ENCODE assay signal across 32 mouse cellular contexts in genomic region chr2:160701603-160702002, GRCm38 (mm10). TPM values are rescaled to one million over a fixed set of nuclear protein-coding genes. Genes with fewer than 3 reads are reported as not detected.
DNase-seq lines count a peak whose midpoint lies in the region.
"Had no signal": no experiment of that assay in that cellular context is flagged by ENCODE, and none has a peak within 500 bp of the region (broad histone marks: within the 10 kb centered on the region; RNA-seq: fewer than 3 reads in every experiment).

No protein-coding gene starts in this region.

- H3K4me3 ChIP-seq in heart, embryonic 10.5 days, result no peak overlapping the region
- H3K4me3 ChIP-seq: erythroblast, embryonic 14.5 days; forebrain, embryonic 12.5 days; heart, embryonic 13.5 days; hindbrain, embryonic 10.5 days; hindbrain, embryonic 15.5 days; intestine, embryonic 15.5 days; limb, embryonic 10.5 days; limb, embryonic 15.5 days; midbrain, embryonic 10.5 days; midbrain, embryonic 15.5 days had no signal

- no peaks in the 10 kb centered on the region for H3K27me3 ChIP-seq in heart, embryonic 10.5 days (ENCODE audit: insufficient read depth, poor library complexity, severe bottlenecking)
- H3K27me3 ChIP-seq: forebrain, embryonic 12.5 days; heart, embryonic 13.5 days; hindbrain, embryonic 15.5 days; intestine, embryonic 15.5 days; limb, embryonic 15.5 days; midbrain, embryonic 15.5 days; Patski had no signal

- H3K27ac ChIP-seq in heart, embryonic 10.5 days, result no peak overlapping the region
- H3K27ac ChIP-seq: forebrain, embryonic 12.5 days; heart, embryonic 13.5 days; hindbrain, embryonic 10.5 days; hindbrain, embryonic 15.5 days; intestine, embryonic 15.5 days; limb, embryonic 10.5 days; limb, embryonic 15.5 days; liver, embryonic 14.5 days; midbrain, embryonic 10.5 days; midbrain, embryonic 15.5 days; stomach, postnatal 0 days had no signal

- peak; percentile 7 for DNase-seq in lung, postnatal 25 days (ENCODE audit: low spot score)
- DNase-seq in lung, postnatal 10 days, result no peak
- peak; percentile 33 for DNase-seq in CD4-positive, CD25-positive, alpha-beta regulatory T cell, adult 2 months (ENCODE audit: low read depth, low spot score)
- peak; percentile 11 for DNase-seq in induced T-regulatory cell, adult 2 months (ENCODE audit: low read depth)
- peak; percentile 5 to 14 for DNase-seq in thymus, postnatal 36 days
- DNase-seq in ovary, postnatal 14 days (ENCODE audit: low spot score), result no peak
- no peak for DNase-seq in heart, embryonic 10.5 days (ENCODE audit: low spot score)
- DNase-seq in urinary bladder, postnatal 14 days (ENCODE audit: low spot score), result no peak
- DNase-seq: adrenal gland, postnatal 25 days; cerebellum, adult 11-12 months; cerebellum, adult 9-11 months; gastrocnemius, postnatal 25 days; heart, adult 18-20 months; heart, postnatal 10 days; kidney, adult 2 months; layer of hippocampus, postnatal 36 days; lung, adult 2 months; lung, postnatal 14 days; right cerebral cortex, postnatal 4 days had no signal

- H3K36me3 ChIP-seq in heart, embryonic 10.5 days, result peaks cover 79% of the 10 kb centered on the region

- no peaks in the 10 kb centered on the region for H3K9me3 ChIP-seq in heart, embryonic 10.5 days
- H3K9me3 ChIP-seq: forebrain, embryonic 12.5 days; heart, embryonic 13.5 days; hindbrain, embryonic 10.5 days; hindbrain, embryonic 15.5 days; intestine, embryonic 15.5 days; limb, embryonic 10.5 days; limb, embryonic 15.5 days; midbrain, embryonic 10.5 days; midbrain, embryonic 15.5 days had no signal

- WGBS in heart, embryonic 10.5 days, result 64% methylated on average over 3 of the region's 3 CpGs

- no peaks in the 10 kb centered on the region for H3K4me1 ChIP-seq in heart, embryonic 10.5 days
- H3K4me1 ChIP-seq: forebrain, embryonic 12.5 days; hindbrain, embryonic 10.5 days; hindbrain, embryonic 15.5 days; intestine, embryonic 15.5 days; limb, embryonic 10.5 days; limb, embryonic 15.5 days; midbrain, embryonic 10.5 days; midbrain, embryonic 15.5 days had no signal

RNA-seq across cellular contexts. Expression of gene Plcg1, which starts 29.5 kb away (rescaled TPM):
- polyA plus RNA-seq in heart, embryonic 10.5 days (2016; fragmentation: Nextera tagmentation; extraction: Ambion mirVana), result 37.5 and 44.9 TPM in 2 replicates

RNA-seq across cellular contexts. Expression of gene Top1, which starts 55.9 kb away (rescaled TPM):
- polyA plus RNA-seq in heart, embryonic 10.5 days (2016; fragmentation: Nextera tagmentation; extraction: Ambion mirVana), result 54.7 and 69.5 TPM in 2 replicates

Comparison
In these comparisons a context has a peak if more than half of its experiments do, and no peak if none do; other contexts are left out.
1. DNase-seq: peak in lung, postnatal 25 days (single experiment), CD4-positive, CD25-positive, alpha-beta regulatory T cell, adult 2 months (single experiment), induced T-regulatory cell, adult 2 months (single experiment) and thymus, postnatal 36 days (2 of 2); none in lung, postnatal 10 days (single experiment), ovary, postnatal 14 days (single experiment), heart, embryonic 10.5 days (single experiment) and urinary bladder, postnatal 14 days (single experiment).